Mouse (Mus musculus) hindbrain, embryonic 14.5 days (tissue): ENCODE results near the gene Hrasls5. TPM values are rescaled to one million over a fixed set of nuclear protein-coding genes. Genes with fewer than 3 reads are reported as not detected.

Experiments
- ATAC-seq: fragments of 200-750 bp; cut with Nextera tagmentation; 2 replicates; pipeline ENCODE4 v1.8.0; 2017; ENCODE audit warnings: moderate number of reproducible peaks, mild to moderate bottlenecking, moderate TSS enrichment, moderate library complexity; ENCODE audit not compliant: low FRiP score
- DNase-seq: peaks from one replicate; pipeline ENCODE4 v3.0.0-alpha.2; 2015; ENCODE audit warnings: low spot score
- H3K27ac ChIP-seq: fragments of 300-500 bp; sonication (generic); 2 replicates; pipeline ENCODE4 v1.5.1; 2014; ENCODE audit warnings: mild to moderate bottlenecking, moderate library complexity
- H3K27me3 ChIP-seq: fragments of 300-500 bp; sonication (generic); 2 replicates; pipeline ENCODE4 v1.6.1; 2014; ENCODE audit warnings: mild to moderate bottlenecking, low read length, mixed read lengths; ENCODE audit not compliant: control insufficient read depth, insufficient read depth
- H3K36me3 ChIP-seq: fragments of 300-500 bp; sonication (generic); replicated peaks from 2 replicates; pipeline ENCODE4 v1.6.1; 2014; ENCODE audit not compliant: control insufficient read depth, insufficient read depth
- H3K4me1 ChIP-seq: fragments of 300-500 bp; sonication (generic); replicated peaks from 2 replicates; pipeline ENCODE4 v1.6.1; 2014; ENCODE audit warnings: antibody characterized with exemption, low read length, mixed read lengths; ENCODE audit not compliant: control insufficient read depth, insufficient read depth
- H3K4me2 ChIP-seq: fragments of 300-500 bp; sonication (generic); replicated peaks from 2 replicates; pipeline ENCODE4 v1.6.1; 2014; ENCODE audit warnings: mild to moderate bottlenecking, moderate library complexity
- H3K4me3 ChIP-seq: fragments of 300-500 bp; sonication (generic); replicated peaks from 2 replicates; pipeline ENCODE4 v1.5.1; 2014; ENCODE audit warnings: mild to moderate bottlenecking, low read length
- H3K9ac ChIP-seq: fragments of 300-500 bp; sonication (generic); 2 replicates; pipeline ENCODE4 v1.6.1; 2014
- H3K9me3 ChIP-seq: fragments of 300-500 bp; sonication (generic); 2 replicates; pipeline ENCODE4 v1.6.1; 2016; ENCODE audit warnings: low read length; ENCODE audit not compliant: control insufficient read depth
- whole genome bisulfite sequencing: fragments of 180-500 bp; shearing (Covaris S2); extraction: QIAGEN DNeasy Blood & Tissue Kit; methylation state at CpG from one replicate; pipeline ENCODE4 v1.1.7; 2014; 5-methylcytosine and 5-hydroxymethylcytosine counted together
- polyA plus RNA-seq: library from polyadenylated mRNA; unstranded; fragments of >200 nt; fragmentation: Nextera tagmentation; extraction: Ambion mirVana; gene quantifications from 2 replicates; pipeline ENCODE4 v1.2.1, GENCODE M21; 2014

Hrasls5 gene
- polyA plus RNA-seq, 1 experiment from 2014 or later: not detected

DNA sequence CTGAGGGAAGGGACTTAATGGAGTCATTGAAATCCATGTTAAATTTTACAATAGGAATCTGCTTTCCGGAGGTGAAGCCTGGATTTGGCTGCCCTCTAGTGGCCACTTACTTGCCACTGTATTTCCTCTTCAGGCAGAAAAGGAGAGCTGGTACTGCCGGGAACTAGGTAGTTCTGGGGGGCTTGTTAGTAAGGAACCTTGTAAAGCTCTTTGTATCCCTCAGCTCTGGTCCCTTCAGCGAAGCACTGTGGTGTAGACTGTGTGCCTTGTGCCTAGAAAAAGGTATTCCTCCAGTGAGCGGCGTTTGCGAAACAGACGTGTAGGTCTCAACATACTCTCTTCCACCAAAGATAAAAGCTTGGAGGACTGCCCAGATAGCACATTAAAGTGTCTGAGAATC, 5.4 kb downstream of the Hrasls5 start:
- WGBS: 47% methylated on average over 7 of the region's 7 CpGs
- Histone ChIP-seq H3K4me2 (no peak overlapping the region), H3K36me3 (no peaks in the 10 kb centered on the region), H3K4me1 (no peaks in the 10 kb centered on the region), H3K9me3 (no peaks in the 10 kb centered on the region), H3K27ac (no peak overlapping the region), H3K9ac (no peak overlapping the region), H3K27me3 (peaks cover 10% of the 10 kb centered on the region), H3K4me3 (no peak overlapping the region)
- ATAC-seq (no peak; the same call in 1 of the 2 replicates), DNase-seq (peak; percentile 85)

DNA sequence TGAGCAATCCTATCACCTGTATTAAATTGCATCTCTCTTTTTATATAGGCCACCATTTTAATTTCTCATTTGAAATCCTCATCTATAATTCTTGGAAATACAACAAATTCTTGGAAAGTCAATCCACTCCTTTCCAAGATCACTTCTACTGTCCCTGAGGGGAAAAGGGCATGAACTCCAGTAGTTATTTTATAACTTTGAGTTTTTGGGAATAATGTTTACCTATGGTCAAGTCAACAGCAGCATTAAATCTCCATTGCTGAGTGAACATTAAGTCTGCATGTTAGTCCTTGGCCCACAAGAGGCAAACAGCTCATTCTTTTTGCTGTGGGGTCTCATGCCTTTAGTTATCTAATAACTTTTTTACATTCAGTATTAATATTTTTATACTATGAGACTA, 20.7 kb downstream of the Hrasls5 start:
- no peaks in the 10 kb centered on the region for H3K27me3 ChIP-seq
- no peaks in the 10 kb centered on the region for H3K9me3 ChIP-seq
- H3K27ac ChIP-seq: no peak overlapping the region
- H3K9ac ChIP-seq: no peak overlapping the region
- H3K4me1 ChIP-seq: no peaks in the 10 kb centered on the region
- H3K4me3 ChIP-seq: no peak overlapping the region
- DNase-seq: no peak
- H3K36me3 ChIP-seq: no peaks in the 10 kb centered on the region
- ATAC-seq: no peak
- H3K4me2 ChIP-seq: no peak overlapping the region

DNA sequence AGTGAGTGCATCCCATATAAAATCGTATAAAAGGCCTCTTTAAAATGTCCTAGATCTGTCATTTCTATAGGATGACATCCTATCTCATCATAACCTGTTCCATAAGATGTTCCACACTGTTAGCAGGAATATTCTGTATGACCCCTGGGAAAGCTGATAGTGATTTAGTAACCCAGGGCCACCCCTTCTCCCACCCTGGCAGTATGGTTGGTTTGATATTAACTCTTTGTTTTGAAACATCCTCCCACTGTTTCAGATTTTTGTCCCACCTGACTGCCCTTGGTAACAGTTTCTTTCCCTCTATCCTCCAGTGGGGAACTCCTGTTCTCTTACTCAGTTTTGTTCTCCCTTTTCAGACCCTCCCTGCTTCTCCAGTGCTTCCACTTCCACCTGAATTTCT, 21.4 kb downstream of the Hrasls5 start:
- ATAC-seq (no peak), DNase-seq (no peak)
- H3K27me3 ChIP-seq: no peaks in the 10 kb centered on the region
- no peaks in the 10 kb centered on the region for H3K9me3 ChIP-seq
- no peak overlapping the region for H3K27ac ChIP-seq
- no peak overlapping the region for H3K4me3 ChIP-seq
- no peaks in the 10 kb centered on the region for H3K4me1 ChIP-seq
- no peak overlapping the region for H3K9ac ChIP-seq
- no peak overlapping the region for H3K4me2 ChIP-seq
- H3K36me3 ChIP-seq: no peaks in the 10 kb centered on the region
- 80% methylated on average over 1 of the region's 1 CpGs for WGBS

DNA sequence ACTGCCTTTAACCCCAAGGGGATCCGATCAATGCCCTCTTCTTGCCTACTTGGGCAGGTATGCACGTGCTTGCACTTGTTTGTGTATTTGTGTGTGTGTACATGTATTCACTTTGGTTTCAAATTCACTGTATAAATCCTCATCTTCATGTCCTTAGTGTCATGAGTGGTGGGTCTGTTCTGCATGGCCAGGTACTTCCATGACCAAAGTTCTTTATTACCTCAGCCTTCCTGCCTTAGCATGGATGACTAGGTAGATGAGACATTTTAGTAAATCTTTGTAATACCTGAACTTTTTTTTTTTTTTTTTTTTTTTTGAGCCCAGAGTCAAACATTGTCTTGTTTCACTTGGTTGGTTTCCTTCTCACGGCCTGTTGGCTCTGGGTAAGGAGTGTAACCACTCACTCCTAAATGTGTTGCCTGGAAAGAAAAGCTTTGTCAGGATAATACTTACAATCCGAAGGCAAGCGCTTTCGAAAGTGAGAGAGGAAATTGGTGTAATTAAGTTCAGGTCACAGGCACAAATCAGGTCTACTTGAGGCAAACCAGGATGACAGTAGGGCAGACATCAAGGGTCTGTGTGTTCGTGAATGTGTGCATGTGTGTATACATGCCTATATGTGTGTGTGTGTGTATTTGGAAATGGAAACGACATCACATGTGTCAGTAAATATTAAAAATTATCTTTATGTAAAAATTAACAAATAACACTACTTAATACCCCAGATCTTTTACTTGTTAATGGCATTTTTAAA, 36.7 kb downstream of the Hrasls5 start:
- no peak for DNase-seq
- H3K27ac ChIP-seq: no peak overlapping the region
- no peaks in the 10 kb centered on the region for H3K9me3 ChIP-seq
- WGBS: 88% methylated on average over 8 of the region's 8 CpGs
- H3K27me3 ChIP-seq: no peaks in the 10 kb centered on the region
- no peaks in the 10 kb centered on the region for H3K4me1 ChIP-seq
- no peak overlapping the region for H3K4me2 ChIP-seq
- H3K9ac ChIP-seq: no peak overlapping the region
- no peaks in the 10 kb centered on the region for H3K36me3 ChIP-seq
- H3K4me3 ChIP-seq: no peak overlapping the region
- ATAC-seq: no peak

DNA sequence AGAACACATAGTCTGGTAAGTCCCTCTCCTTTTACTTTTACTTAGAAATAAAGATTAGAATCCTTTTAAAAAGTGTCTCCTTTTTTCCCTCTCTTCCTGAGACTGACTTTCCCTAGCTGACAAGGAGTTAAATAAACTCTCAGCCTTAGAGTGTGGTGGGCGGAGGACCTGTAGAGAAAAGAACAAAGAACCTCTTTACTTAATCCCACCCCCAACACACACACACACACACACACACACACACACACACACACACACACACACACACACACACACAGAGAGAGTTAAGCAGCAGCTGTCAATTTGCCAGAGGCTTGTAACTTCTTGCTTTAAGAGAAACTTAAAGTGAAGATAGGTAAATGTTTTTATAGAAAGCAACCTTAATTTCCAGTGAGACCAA, 59.7 kb downstream of the Hrasls5 start:
- H3K4me2 ChIP-seq: no peak overlapping the region
- no peak for ATAC-seq
- DNase-seq: no peak
- H3K27ac ChIP-seq: no peak overlapping the region
- no peaks in the 10 kb centered on the region for H3K9me3 ChIP-seq
- H3K4me3 ChIP-seq: no peak overlapping the region
- no peaks in the 10 kb centered on the region for H3K36me3 ChIP-seq
- H3K27me3 ChIP-seq: no peaks in the 10 kb centered on the region
- 20% methylated on average over 1 of the region's 1 CpGs for WGBS
- no peak overlapping the region for H3K9ac ChIP-seq
- no peaks in the 10 kb centered on the region for H3K4me1 ChIP-seq

DNA sequence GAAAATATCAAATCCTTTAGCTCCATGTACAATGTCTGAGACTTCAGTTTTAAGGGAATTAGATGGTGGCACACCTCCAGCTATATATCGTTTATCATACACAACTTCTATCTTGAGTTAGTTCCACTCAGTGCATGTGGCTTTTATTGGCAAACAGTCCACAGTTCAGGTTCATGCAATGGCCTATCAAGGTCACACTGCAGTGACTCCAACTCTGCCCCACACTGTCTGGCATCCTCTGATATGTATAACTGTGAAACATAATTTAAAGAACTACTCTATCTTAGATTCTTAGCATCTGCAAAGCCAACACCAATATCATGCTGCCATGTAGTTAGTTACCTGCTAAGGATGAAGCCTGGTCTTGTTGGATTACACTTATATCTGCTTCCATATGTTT, 75.6 kb downstream of the Hrasls5 start:
- WGBS: 97% methylated on average over 1 of the region's 1 CpGs
- Histone ChIP-seq H3K36me3 (no peaks in the 10 kb centered on the region), H3K4me1 (no peaks in the 10 kb centered on the region), H3K4me2 (no peak overlapping the region), H3K9ac (no peak overlapping the region), H3K4me3 (no peak overlapping the region), H3K27ac (no peak overlapping the region), H3K9me3 (no peaks in the 10 kb centered on the region), H3K27me3 (no peaks in the 10 kb centered on the region)
- DNase-seq: no peak
- ATAC-seq: no peak

Other genes starting within 250 kb of the Hrasls5 start
- gene Spindoc, start 229.5 kb upstream of the Hrasls5 start, polyA plus RNA-seq: 21.8 and 25.8 TPM in 2 replicates
- 15.4 and 16.3 TPM in 2 replicates for gene 2700081O15Rik, start 194.9 kb upstream of the Hrasls5 start, polyA plus RNA-seq
- 549 and 625 TPM in 2 replicates for gene Rtn3, start 129.3 kb upstream of the Hrasls5 start, polyA plus RNA-seq
- gene Atl3, start 118.5 kb upstream of the Hrasls5 start, polyA plus RNA-seq: 7.0 TPM in 2 replicates
- 5.3 and 5.6 TPM in 2 replicates for gene Pla2g16, start 55.1 kb upstream of the Hrasls5 start, polyA plus RNA-seq
- gene Lgals12, start 5.3 kb upstream of the Hrasls5 start, polyA plus RNA-seq: 0.18 and 0.40 TPM in 2 replicates
- 0.20 and 0.79 TPM in 2 replicates for gene Slc22a19, start 98.8 kb downstream of the Hrasls5 start, polyA plus RNA-seq
- gene Slc22a26, start 190.1 kb downstream of the Hrasls5 start, polyA plus RNA-seq: not detected in 2 replicates